Mouse (Mus musculus): ENCODE data around the gene Csdc2. TPM values are rescaled to one million over a fixed set of nuclear protein-coding genes. Genes with fewer than 3 reads are reported as not detected.

Gene Csdc2
- total and polyA plus RNA-seq, 2 experiments from 2014 or later: 118 to 273 TPM

- ATAC-seq: peak; percentile 0; the same call in 1 of the 2 replicates
- peaks cover 6% of the 10 kb centered on the region; the same call in 1 of the 2 replicates for H3K36me3 ChIP-seq (ENCODE audit: insufficient read depth)
- WGBS: 56% methylated on average over 7 of the region's 7 CpGs
- peak overlapping the region; percentile 79 for H3K9ac ChIP-seq
- TF ChIP-seq CTCF (IDR thresholded peaks at IDR 0.05; ENCODE audit: low read depth): no peak
- peak overlapping the region; percentile 76 for H3K4me2 ChIP-seq (ENCODE audit: low read depth)
- no peaks in the 10 kb centered on the region for H3K27me3 ChIP-seq (ENCODE audit: insufficient read depth, low read length)
- 0 out of 2 replicates have a peak, but pooled peaks cover 4% of the 10 kb centered on the region for H3K4me1 ChIP-seq (ENCODE audit: insufficient read depth)
- no peak for DNase-seq
- peak overlapping the region; percentile 89 for H3K27ac ChIP-seq (ENCODE audit: low read depth, low read length)
- peak overlapping the region; percentile 79 for H3K4me3 ChIP-seq (ENCODE audit: low read depth, low read length)
- no peaks in the 10 kb centered on the region for H3K9me3 ChIP-seq (ENCODE audit: low read length)
Observed at GRCm38 (mm10) chr15:81935869-81936637, 506 bp upstream of the Csdc2 start.

GRCm38 (mm10) chr15:81937098-81937972, 776 bp downstream of the Csdc2 start:
- H3K9me3 ChIP-seq (ENCODE audit: low read length): no peaks in the 10 kb centered on the region
- peaks cover 6% of the 10 kb centered on the region; the same call in 1 of the 2 replicates for H3K36me3 ChIP-seq (ENCODE audit: insufficient read depth)
- H3K4me2 ChIP-seq (ENCODE audit: low read depth): peak overlapping the region; percentile 76
- 4% methylated on average over 19 of the region's 19 CpGs for WGBS
- H3K4me1 ChIP-seq (ENCODE audit: insufficient read depth): 0 out of 2 replicates have a peak, but pooled peaks cover 4% of the 10 kb centered on the region
- peak overlapping the region; percentile 79 for H3K4me3 ChIP-seq (ENCODE audit: low read depth, low read length)
- H3K27ac ChIP-seq (ENCODE audit: low read depth, low read length): peak overlapping the region; percentile 89
- DNase-seq (peak; percentile 76), ATAC-seq (peak; percentile 70)
- H3K9ac ChIP-seq: peak overlapping the region; percentile 79
- TF ChIP-seq CTCF (IDR thresholded peaks at IDR 0.05; ENCODE audit: low read depth): no peak
- no peaks in the 10 kb centered on the region for H3K27me3 ChIP-seq (ENCODE audit: insufficient read depth, low read length)

GRCm38 (mm10) chr15:81938246-81938645, 1.7 kb downstream of the Csdc2 start:
- 0 out of 2 replicates have a peak, but pooled peaks cover 4% of the 10 kb centered on the region for H3K4me1 ChIP-seq (ENCODE audit: insufficient read depth)
- H3K27me3 ChIP-seq (ENCODE audit: insufficient read depth, low read length): no peaks in the 10 kb centered on the region
- 38% methylated on average over 2 of the region's 2 CpGs for WGBS
- TF ChIP-seq CTCF (IDR thresholded peaks at IDR 0.05; ENCODE audit: low read depth): peak; percentile 74
- H3K9me3 ChIP-seq (ENCODE audit: low read length): no peaks in the 10 kb centered on the region
- H3K36me3 ChIP-seq (ENCODE audit: insufficient read depth): peaks cover 6% of the 10 kb centered on the region; the same call in 1 of the 2 replicates
- peak overlapping the region; percentile 79 for H3K9ac ChIP-seq
- peak overlapping the region; percentile 79 for H3K4me3 ChIP-seq (ENCODE audit: low read depth, low read length)
- peak overlapping the region; percentile 89 for H3K27ac ChIP-seq (ENCODE audit: low read depth, low read length)
- H3K4me2 ChIP-seq (ENCODE audit: low read depth): peak overlapping the region; percentile 76
- peak; percentile 59 for DNase-seq
- peak; percentile 34 for ATAC-seq

GRCm38 (mm10) chr15:81939157-81939715, 2.7 kb downstream of the Csdc2 start:
- WGBS: 87% methylated on average over 10 of the region's 10 CpGs
- Histone ChIP-seq H3K9me3 (ENCODE audit: low read length) (no peaks in the 10 kb centered on the region), H3K4me1 (ENCODE audit: insufficient read depth) (0 out of 2 replicates have a peak, but pooled peaks cover 4% of the 10 kb centered on the region), H3K4me3 (ENCODE audit: low read depth, low read length) (no peak overlapping the region), H3K9ac (no peak overlapping the region), H3K4me2 (ENCODE audit: low read depth) (no peak overlapping the region), H3K36me3 (ENCODE audit: insufficient read depth) (peaks cover 6% of the 10 kb centered on the region; the same call in 1 of the 2 replicates), H3K27ac (ENCODE audit: low read depth, low read length) (no peak overlapping the region), H3K27me3 (ENCODE audit: insufficient read depth, low read length) (no peaks in the 10 kb centered on the region)
- DNase-seq (no peak), ATAC-seq (no peak)
- no peak for TF ChIP-seq CTCF (IDR thresholded peaks at IDR 0.05; ENCODE audit: low read depth)

GRCm38 (mm10) chr15:81939774-81940173, 3.2 kb downstream of the Csdc2 start:
- no peak for TF ChIP-seq CTCF (IDR thresholded peaks at IDR 0.05; ENCODE audit: low read depth)
- Histone ChIP-seq H3K9me3 (ENCODE audit: low read length) (no peaks in the 10 kb centered on the region), H3K9ac (no peak overlapping the region), H3K27ac (ENCODE audit: low read depth, low read length) (no peak overlapping the region), H3K4me2 (ENCODE audit: low read depth) (no peak overlapping the region), H3K4me1 (ENCODE audit: insufficient read depth) (0 out of 2 replicates have a peak, but pooled peaks cover 4% of the 10 kb centered on the region), H3K4me3 (ENCODE audit: low read depth, low read length) (no peak overlapping the region), H3K36me3 (ENCODE audit: insufficient read depth) (peaks cover 6% of the 10 kb centered on the region; the same call in 1 of the 2 replicates), H3K27me3 (ENCODE audit: insufficient read depth, low read length) (no peaks in the 10 kb centered on the region)
- 89% methylated on average over 4 of the region's 4 CpGs for WGBS
- DNase-seq (no peak), ATAC-seq (no peak)

- no peak overlapping the region for H3K9ac ChIP-seq
- TF ChIP-seq CTCF (IDR thresholded peaks at IDR 0.05; ENCODE audit: low read depth): no peak
- 92% methylated on average over 5 of the region's 5 CpGs for WGBS
- DNase-seq (no peak), ATAC-seq (no peak)
- 0 out of 2 replicates have a peak, but pooled peaks cover 4% of the 10 kb centered on the region for H3K4me1 ChIP-seq (ENCODE audit: insufficient read depth)
- H3K36me3 ChIP-seq (ENCODE audit: insufficient read depth): peaks cover 6% of the 10 kb centered on the region; the same call in 1 of the 2 replicates
- no peak overlapping the region for H3K4me3 ChIP-seq (ENCODE audit: low read depth, low read length)
- no peak overlapping the region for H3K4me2 ChIP-seq (ENCODE audit: low read depth)
- no peaks in the 10 kb centered on the region for H3K9me3 ChIP-seq (ENCODE audit: low read length)
- H3K27me3 ChIP-seq (ENCODE audit: insufficient read depth, low read length): no peaks in the 10 kb centered on the region
- no peak overlapping the region for H3K27ac ChIP-seq (ENCODE audit: low read depth, low read length)
Observed at GRCm38 (mm10) chr15:81940219-81940618, 3.7 kb downstream of the Csdc2 start.

Data from forebrain, postnatal 0 days (tissue).